Mouse (Mus musculus) forebrain, embryonic 16.5 days (tissue): ENCODE measurements around the gene Abca14. TPM values are rescaled to one million over a fixed set of nuclear protein-coding genes. Genes with fewer than 3 reads are reported as not detected.

ENCODE experiments used
- ATAC-seq: fragments of 200-750 bp; cut with Nextera tagmentation; 2 replicates; pipeline ENCODE4 v1.8.0; 2017; ENCODE audit warnings: mild to moderate bottlenecking, moderate library complexity
- H3K27ac ChIP-seq: fragments of 300-500 bp; sonication (generic); 2 replicates; pipeline ENCODE4 v1.5.1; 2014; ENCODE audit warnings: low read length, control low read depth
- H3K27me3 ChIP-seq: fragments of 300-500 bp; sonication (generic); replicated peaks from 2 replicates; pipeline ENCODE4 v1.6.1; 2014; ENCODE audit warnings: low read length; ENCODE audit not compliant: control insufficient read depth, insufficient read depth
- H3K36me3 ChIP-seq: fragments of 300-500 bp; sonication (generic); 2 replicates; pipeline ENCODE4 v1.6.1; 2014; ENCODE audit not compliant: control insufficient read depth, insufficient read depth
- H3K4me1 ChIP-seq: fragments of 300-500 bp; sonication (generic); replicated peaks from 2 replicates; pipeline ENCODE4 v1.6.1; 2014; ENCODE audit warnings: low read length; ENCODE audit not compliant: control insufficient read depth, insufficient read depth
- H3K4me2 ChIP-seq: fragments of 300-500 bp; sonication (generic); 2 replicates; pipeline ENCODE4 v1.6.1; 2014; ENCODE audit warnings: mild to moderate bottlenecking, low read length, control low read depth
- H3K4me3 ChIP-seq: fragments of 300-500 bp; sonication (generic); replicated peaks from 2 replicates; pipeline ENCODE4 v1.5.1; 2014; ENCODE audit warnings: mild to moderate bottlenecking, low read length, control low read depth
- H3K9ac ChIP-seq: fragments of 300-500 bp; sonication (generic); replicated peaks from 2 replicates; pipeline ENCODE4 v1.6.1; 2014; ENCODE audit warnings: low read depth, low read length, control low read depth
- H3K9me3 ChIP-seq: fragments of 300-500 bp; sonication (generic); 2 replicates; pipeline ENCODE4 v1.6.1; 2016; ENCODE audit warnings: low read length; ENCODE audit not compliant: control insufficient read depth
- WGBS: fragments of 180-500 bp; shearing (Covaris S2); extraction: QIAGEN DNeasy Blood & Tissue Kit; methylation state at CpG from one replicate; pipeline ENCODE4 v1.1.7; 2014; 5-methylcytosine and 5-hydroxymethylcytosine counted together
- polyA plus RNA-seq: library from polyadenylated mRNA; unstranded; fragments of >200 nt; fragmentation: Nextera tagmentation; extraction: Ambion mirVana; gene quantifications from 2 replicates; pipeline ENCODE4 v1.2.1, GENCODE M21; 2015

Gene Abca14
- polyA plus RNA-seq, 1 experiment from 2014 or later: not detected

DNA sequence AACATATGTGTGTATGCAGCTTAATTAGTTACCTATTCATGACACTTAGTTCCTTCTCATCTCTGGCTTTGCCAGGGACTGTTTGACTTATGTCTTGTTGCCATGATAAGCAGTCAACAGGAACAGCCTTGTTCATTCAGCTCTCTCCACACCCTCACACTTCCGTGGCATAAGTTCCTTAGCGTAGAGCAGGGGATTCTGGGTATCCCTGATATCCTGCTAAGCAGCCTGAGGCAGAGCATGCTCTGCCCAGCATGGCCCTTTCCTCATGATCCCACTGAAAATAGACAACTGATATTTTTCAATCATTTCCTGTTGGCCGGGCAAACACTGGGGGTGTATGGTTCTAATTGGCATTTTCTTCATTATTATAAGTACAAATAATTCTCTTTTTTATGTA, 26.1 kb upstream of the Abca14 start:
- Histone ChIP-seq H3K9me3 (no peaks in the 10 kb centered on the region), H3K27me3 (no peaks in the 10 kb centered on the region), H3K4me2 (no peak overlapping the region), H3K36me3 (no peaks in the 10 kb centered on the region), H3K27ac (no peak overlapping the region), H3K4me1 (no peaks in the 10 kb centered on the region; the same call in 1 of the 2 replicates), H3K9ac (no peak overlapping the region), H3K4me3 (no peak overlapping the region)
- WGBS: 69% methylated on average over 3 of the region's 3 CpGs
- ATAC-seq: no peak

DNA sequence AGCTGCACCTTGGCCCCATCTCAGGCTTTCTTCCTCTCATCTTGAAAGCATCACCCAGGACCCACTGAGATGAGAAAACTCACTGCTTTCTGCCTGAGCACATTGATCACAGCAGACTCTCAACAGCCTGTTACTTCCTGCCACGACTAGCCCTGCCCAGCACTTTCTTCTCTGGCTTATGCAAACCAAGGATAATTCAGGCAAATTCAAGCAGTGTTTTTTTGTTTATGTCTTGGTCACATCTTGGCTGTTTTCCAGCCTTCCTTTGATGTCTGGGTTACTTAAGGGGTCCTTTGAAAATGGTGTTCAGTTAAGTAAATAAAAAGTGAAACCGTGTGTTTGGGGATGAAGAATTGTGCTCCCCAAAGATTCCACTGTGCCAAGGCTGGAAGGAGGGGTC, 24.8 kb upstream of the Abca14 start:
- 9% methylated on average over 2 of the region's 2 CpGs for WGBS
- Histone ChIP-seq H3K4me3 (no peak overlapping the region), H3K27ac (no peak overlapping the region), H3K9me3 (no peaks in the 10 kb centered on the region), H3K36me3 (no peaks in the 10 kb centered on the region), H3K27me3 (no peaks in the 10 kb centered on the region), H3K4me1 (no peaks in the 10 kb centered on the region; the same call in 1 of the 2 replicates), H3K4me2 (no peak overlapping the region), H3K9ac (no peak overlapping the region)
- ATAC-seq: 0 out of 2 replicates have a peak, but pooled peaks have one; percentile 47

- H3K27ac ChIP-seq: no peak overlapping the region
- H3K4me2 ChIP-seq: no peak overlapping the region
- no peaks in the 10 kb centered on the region for H3K9me3 ChIP-seq
- no peaks in the 10 kb centered on the region; the same call in 1 of the 2 replicates for H3K4me1 ChIP-seq
- 91% methylated on average over 5 of the region's 5 CpGs for WGBS
- no peak overlapping the region for H3K9ac ChIP-seq
- no peak for ATAC-seq
- H3K36me3 ChIP-seq: no peaks in the 10 kb centered on the region
- no peaks in the 10 kb centered on the region for H3K27me3 ChIP-seq
- H3K4me3 ChIP-seq: no peak overlapping the region
These were observed 23.2 kb upstream of the Abca14 start for GRCm38 (mm10) chr7:120180547-120180946.

GRCm38 (mm10) chr7:120181401-120182230, 22.1 kb upstream of the Abca14 start:
- 83% methylated on average over 4 of the region's 4 CpGs for WGBS
- Histone ChIP-seq H3K9me3 (no peaks in the 10 kb centered on the region), H3K36me3 (no peaks in the 10 kb centered on the region), H3K4me2 (no peak overlapping the region), H3K27ac (0 out of 2 replicates have a peak overlapping the region, but pooled peaks have one; percentile 2), H3K27me3 (no peaks in the 10 kb centered on the region), H3K9ac (no peak overlapping the region), H3K4me1 (no peaks in the 10 kb centered on the region; the same call in 1 of the 2 replicates), H3K4me3 (no peak overlapping the region)
- ATAC-seq: peak; percentile 62

- ATAC-seq: no peak
- H3K9ac ChIP-seq: no peak overlapping the region
- no peaks in the 10 kb centered on the region; the same call in 1 of the 2 replicates for H3K4me1 ChIP-seq
- no peaks in the 10 kb centered on the region for H3K9me3 ChIP-seq
- H3K4me3 ChIP-seq: no peak overlapping the region
- H3K4me2 ChIP-seq: no peak overlapping the region
- H3K36me3 ChIP-seq: no peaks in the 10 kb centered on the region
- no peaks in the 10 kb centered on the region for H3K27me3 ChIP-seq
- no peak overlapping the region for H3K27ac ChIP-seq
These were observed 20.9 kb upstream of the Abca14 start for GRCm38 (mm10) chr7:120182891-120183290.

GRCm38 (mm10) chr7:120188946-120189345, 14.8 kb upstream of the Abca14 start:
- ATAC-seq: no peak
- H3K9ac ChIP-seq: no peak overlapping the region
- no peaks in the 10 kb centered on the region for H3K9me3 ChIP-seq
- H3K4me3 ChIP-seq: no peak overlapping the region
- H3K27me3 ChIP-seq: no peaks in the 10 kb centered on the region
- no peak overlapping the region for H3K27ac ChIP-seq
- H3K4me2 ChIP-seq: no peak overlapping the region
- WGBS: 86% methylated on average over 5 of the region's 5 CpGs
- no peaks in the 10 kb centered on the region for H3K36me3 ChIP-seq
- peaks cover 9% of the 10 kb centered on the region for H3K4me1 ChIP-seq

GRCm38 (mm10) chr7:120189369-120190149, 14.2 kb upstream of the Abca14 start:
- peaks cover 9% of the 10 kb centered on the region for H3K4me1 ChIP-seq
- no peak overlapping the region for H3K4me3 ChIP-seq
- ATAC-seq: no peak
- no peaks in the 10 kb centered on the region for H3K27me3 ChIP-seq
- 0 out of 2 replicates have a peak overlapping the region, but pooled peaks have one; percentile 18 for H3K27ac ChIP-seq
- no peaks in the 10 kb centered on the region for H3K36me3 ChIP-seq
- H3K9me3 ChIP-seq: no peaks in the 10 kb centered on the region
- no peak overlapping the region for H3K9ac ChIP-seq
- WGBS: 68% methylated on average over 8 of the region's 8 CpGs
- no peak overlapping the region for H3K4me2 ChIP-seq

DNA sequence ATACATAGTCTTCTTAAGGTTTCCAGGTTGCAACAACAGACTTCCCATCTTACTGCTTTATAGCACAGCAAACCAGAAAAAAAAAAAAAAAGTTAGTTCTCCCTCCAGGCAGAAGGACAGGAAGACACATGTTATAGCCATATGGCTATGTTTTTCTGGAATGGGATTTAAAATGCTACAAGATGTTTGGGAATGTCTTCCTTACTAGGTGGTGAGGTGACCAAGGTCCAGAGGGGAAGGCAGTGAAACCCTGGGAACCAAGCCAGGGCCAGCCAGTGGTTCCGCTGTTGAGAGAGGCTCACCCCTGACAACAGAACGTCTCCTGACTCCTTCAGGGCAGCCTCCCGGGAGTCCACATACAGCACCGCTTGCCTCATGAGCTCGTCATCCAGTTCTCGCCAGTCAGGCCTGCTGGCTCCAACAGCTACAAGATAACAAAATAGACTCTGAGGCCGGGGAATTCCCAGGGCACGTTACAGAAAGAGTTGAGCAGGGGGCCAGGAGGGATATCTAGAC, 13.6 kb upstream of the Abca14 start:
- ATAC-seq: peak; percentile 65; the same call in 1 of the 2 replicates
- Histone ChIP-seq H3K27me3 (no peaks in the 10 kb centered on the region), H3K4me2 (no peak overlapping the region), H3K9me3 (no peaks in the 10 kb centered on the region), H3K27ac (peak overlapping the region; percentile 8; the same call in 1 of the 2 replicates), H3K36me3 (no peaks in the 10 kb centered on the region), H3K4me1 (peaks cover 9% of the 10 kb centered on the region), H3K9ac (no peak overlapping the region), H3K4me3 (no peak overlapping the region)
- WGBS: 52% methylated on average over 8 of the region's 8 CpGs

DNA sequence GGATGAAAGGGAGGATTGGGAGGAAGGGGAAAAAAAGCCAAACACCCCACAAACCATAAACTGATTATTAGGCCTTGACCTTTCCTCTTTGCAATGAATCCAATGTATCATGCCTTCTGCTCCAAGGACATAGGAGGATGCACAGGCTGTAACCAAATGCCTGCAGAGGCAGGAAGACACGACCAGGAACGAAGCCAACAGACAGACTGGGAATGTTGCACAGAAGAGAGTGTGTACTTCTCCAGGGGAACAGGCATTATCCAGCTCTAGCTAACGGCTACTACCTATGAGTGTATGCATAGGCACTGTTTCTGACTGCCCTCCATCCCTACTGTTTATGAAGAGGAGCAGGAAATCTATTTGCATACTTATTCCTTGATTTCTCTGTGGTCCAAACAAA, 11.6 kb upstream of the Abca14 start:
- peaks cover 9% of the 10 kb centered on the region for H3K4me1 ChIP-seq
- no peaks in the 10 kb centered on the region for H3K27me3 ChIP-seq
- no peaks in the 10 kb centered on the region for H3K36me3 ChIP-seq
- H3K4me3 ChIP-seq: no peak overlapping the region
- H3K9me3 ChIP-seq: no peaks in the 10 kb centered on the region
- ATAC-seq: no peak
- no peak overlapping the region for H3K9ac ChIP-seq
- WGBS: 49% methylated on average over 3 of the region's 3 CpGs
- H3K4me2 ChIP-seq: no peak overlapping the region
- no peak overlapping the region for H3K27ac ChIP-seq
